Mouse (Mus musculus): ENCODE results near the gene Foxp1.

- TF ChIP-seq MYC (IDR thresholded peaks at IDR 0.05; ENCODE audit: low read depth, low read length) (no peak), HCFC1 (IDR thresholded peaks at IDR 0.05; ENCODE audit: low read depth, low read length) (no peak), CTCF (IDR thresholded peaks at IDR 0.05 in 2 of 3, conservative IDR thresholded peaks at IDR 0.05 in 1 of 3; ENCODE audit: control insufficient read depth in 1 of 3, insufficient read depth in 1 of 3, low read depth in 2 of 3, low read length in 3 of 3, poor library complexity in 1 of 3, severe bottlenecking in 1 of 3) (no peak), ELF1 (IDR thresholded peaks at IDR 0.05; ENCODE audit: low read depth, low read length) (no peak), POLR2AphosphoS5 (IDR thresholded peaks at IDR 0.05; ENCODE audit: borderline replicate concordance, low read depth, low read length) (no peak), MAX (IDR thresholded peaks at IDR 0.05; ENCODE audit: low read length) (no peak), NELFE (IDR thresholded peaks at IDR 0.05; ENCODE audit: low read depth, low read length) (no peak), TBP (IDR thresholded peaks at IDR 0.05; ENCODE audit: low read depth, low read length) (no peak), TAL1 (IDR thresholded peaks at IDR 0.05; ENCODE audit: low read length) (no peak), GABPA (IDR thresholded peaks at IDR 0.05; ENCODE audit: low read depth, low read length) (no peak)
These were observed 30.5 kb downstream of the Foxp1 start for GRCm38 (mm10) chr6:99491979-99492544.

All from MEL (cell line).